Mouse (Mus musculus): ENCODE measurements around the gene Dhx36.

The Dhx36 gene
- long read RNA-seq, experiment 1, partial matches to known transcripts, result 2 of 3 reads
- long read RNA-seq, experiment 1, other reads (novel, unspliced or antisense), result 1 of 3 reads
- long read RNA-seq, experiment 2, full-length matches to known transcripts, result 1 of 5 reads
- long read RNA-seq, experiment 2, partial matches to known transcripts, result 2 of 5 reads
- long read RNA-seq, experiment 2, other reads (novel, unspliced or antisense), result 2 of 5 reads

DNA sequence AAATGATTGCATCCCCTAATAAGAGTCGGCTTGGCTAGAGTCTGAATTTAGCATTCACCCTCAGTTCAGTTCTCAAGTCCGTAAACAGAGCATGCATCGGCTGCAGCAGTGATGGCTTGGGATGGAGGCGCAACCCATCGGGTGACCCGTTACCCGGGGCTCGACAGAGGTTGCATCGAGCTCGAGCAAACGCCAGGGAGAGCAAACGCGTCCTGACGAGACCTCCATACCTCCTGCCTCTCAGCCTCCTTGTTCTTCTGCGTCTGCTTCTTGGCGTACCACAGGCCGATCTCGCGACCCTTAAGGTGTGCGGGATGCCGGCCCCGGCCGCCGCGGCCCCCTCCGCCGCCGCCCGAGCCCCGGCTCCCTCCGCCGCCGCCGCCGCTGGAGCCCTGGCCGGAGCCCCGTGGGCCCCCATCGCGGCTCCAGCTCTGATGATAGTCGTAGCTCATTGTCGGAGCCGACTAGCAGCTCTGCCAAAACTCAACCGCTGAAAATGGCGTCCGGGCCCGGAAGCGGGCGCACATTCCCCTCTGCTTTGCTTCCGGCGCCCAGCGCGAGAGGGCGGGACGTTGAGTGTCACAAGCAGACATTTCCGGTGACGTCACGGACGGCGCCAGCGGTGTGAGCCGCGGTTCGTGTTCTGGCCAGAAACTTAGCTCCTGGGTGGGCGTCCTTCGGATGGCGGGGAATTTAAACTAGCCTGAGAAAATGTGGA is at the start of gene Dhx36:
Gene Dhx36 (minus strand): TSS at position 517 of the 718 bp plus-strand sequence.
- intact Hi-C loops (cut with DNase I), result no loop called here

DNA sequence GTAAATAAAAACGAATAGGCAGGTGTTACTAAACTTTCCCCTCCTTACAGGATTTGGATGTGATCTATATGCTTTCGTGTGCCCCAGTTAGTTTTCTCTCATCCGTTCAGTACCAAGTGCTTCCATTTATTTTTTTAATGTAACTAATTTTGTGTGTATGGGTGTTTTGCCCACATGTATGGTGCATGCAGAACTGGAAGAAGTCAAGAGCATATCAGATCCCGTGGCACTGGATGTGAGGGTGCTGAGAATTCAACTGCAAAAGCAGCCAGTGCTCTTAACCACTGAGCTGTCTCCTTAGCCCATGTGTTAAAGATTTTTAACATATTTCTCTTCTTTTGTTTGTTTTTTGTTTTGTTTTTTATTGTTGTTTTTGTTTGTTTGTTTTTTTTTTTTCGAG is 20.8 kb upstream of the Dhx36 start:
- intact Hi-C loops (cut with DNase I), result loop anchor here (5.0 kb wide), 1 partner anchor 335 kb away; no protein-coding TSS in a partner anchor

- intact Hi-C loops (cut with DNase I), result loop anchor here (5.0 kb wide), 1 partner anchor 335 kb away; no protein-coding TSS in a partner anchor
Observed at GRCm38 (mm10) chr3:62527160-62527559, 20.4 kb upstream of the Dhx36 start.

- intact Hi-C loops (cut with DNase I), result no loop called here
Observed at GRCm38 (mm10) chr3:62507206-62507647, 423 bp upstream of the Dhx36 start.

DNA sequence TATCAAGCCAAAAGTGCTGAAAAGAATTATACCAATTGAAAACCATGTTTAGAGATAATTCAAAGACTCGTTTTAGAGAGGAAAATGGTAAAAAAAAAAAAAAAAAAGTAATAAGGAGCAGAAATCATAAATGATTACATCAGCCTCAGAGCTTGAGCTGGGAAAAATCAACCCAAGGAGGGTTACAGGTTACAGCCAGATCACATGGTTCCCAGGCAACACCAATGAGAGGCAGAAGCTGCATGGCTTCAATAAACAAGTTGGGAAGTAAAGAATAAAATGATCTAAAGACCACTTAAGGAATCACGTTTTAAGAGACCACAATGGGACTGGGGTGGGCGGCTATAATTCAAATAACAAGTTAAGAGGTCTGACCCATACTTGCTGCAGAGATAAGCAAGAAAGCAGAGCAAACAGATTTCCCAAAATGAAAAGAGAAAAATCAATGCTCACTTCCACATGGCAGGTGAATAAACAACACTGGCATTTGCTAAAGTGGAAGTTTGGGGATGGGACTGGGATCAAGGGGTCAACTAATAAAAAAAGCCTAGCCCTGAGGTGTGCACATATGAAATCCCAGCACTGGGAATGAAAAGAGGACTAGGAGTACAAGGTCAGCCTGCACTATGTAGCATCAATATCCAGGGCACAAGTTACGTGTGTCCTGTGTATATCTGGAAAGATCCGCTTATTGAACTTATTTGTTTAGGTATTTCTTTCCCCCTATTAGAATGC is 1.5 kb downstream of the Dhx36 start:
- intact Hi-C loops (cut with DNase I), result no loop called here

GRCm38 (mm10) chr3:62499327-62499726 is 7.5 kb downstream of the Dhx36 start:
- intact Hi-C loops (cut with DNase I), result no loop called here

DNA sequence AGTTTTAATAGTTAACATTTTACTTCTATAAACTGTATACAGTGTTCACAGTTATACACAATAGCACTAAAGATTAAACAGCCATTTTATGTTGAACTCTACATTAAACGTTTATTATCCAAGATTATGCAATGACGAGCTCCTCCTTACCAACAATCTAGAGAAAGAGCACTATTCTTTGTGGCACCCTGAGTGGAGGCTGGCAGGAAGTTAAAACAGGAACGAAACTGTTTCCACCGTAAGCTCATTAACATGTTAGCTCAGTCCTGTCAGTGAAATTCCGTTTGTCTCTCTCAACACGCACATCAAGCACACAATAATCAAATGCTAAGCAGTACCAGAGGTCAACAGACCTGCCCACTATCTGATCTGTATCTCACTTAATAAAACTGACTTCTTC is 14.2 kb downstream of the Dhx36 start:
- intact Hi-C loops (cut with DNase I), result no loop called here

DNA sequence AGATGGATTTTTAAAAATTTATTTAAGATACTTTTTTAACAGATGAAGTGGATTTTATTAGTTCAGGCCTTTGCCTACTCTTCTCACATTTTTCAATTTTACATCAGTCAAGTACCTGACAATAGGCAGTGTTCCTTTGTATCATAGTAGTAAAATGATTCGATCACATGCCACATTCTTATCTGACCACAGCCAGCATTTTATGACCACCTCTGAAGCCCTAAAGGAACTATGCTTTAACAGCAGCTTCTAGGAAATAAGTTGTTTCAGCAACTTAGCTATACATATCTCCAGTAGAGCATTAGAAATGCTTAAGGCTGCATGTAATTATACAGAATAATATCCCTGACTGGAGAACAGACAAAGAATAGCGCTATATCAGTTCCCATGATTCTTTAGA is 22.5 kb downstream of the Dhx36 start:
- intact Hi-C loops (cut with DNase I), result no loop called here

DNA sequence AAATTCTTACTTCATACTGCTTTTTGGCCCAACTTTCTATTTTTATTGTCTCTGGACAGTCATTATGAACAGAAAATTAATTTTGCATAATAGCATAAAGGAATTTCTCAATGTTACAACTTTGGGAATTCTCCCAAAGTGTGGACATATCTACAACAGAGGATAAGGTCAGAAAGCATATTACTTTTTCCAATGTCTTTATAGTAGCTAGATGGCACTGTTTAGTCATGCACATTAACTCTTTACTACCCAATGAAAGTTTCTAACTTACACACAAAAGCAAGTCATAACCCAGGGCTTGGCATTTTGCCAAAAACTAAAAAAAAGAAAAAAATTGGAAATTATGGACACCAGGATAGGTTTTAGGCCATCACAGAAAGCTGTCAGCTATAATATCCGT is 36.6 kb downstream of the Dhx36 start:
- intact Hi-C loops (cut with DNase I), result no loop called here

DNA sequence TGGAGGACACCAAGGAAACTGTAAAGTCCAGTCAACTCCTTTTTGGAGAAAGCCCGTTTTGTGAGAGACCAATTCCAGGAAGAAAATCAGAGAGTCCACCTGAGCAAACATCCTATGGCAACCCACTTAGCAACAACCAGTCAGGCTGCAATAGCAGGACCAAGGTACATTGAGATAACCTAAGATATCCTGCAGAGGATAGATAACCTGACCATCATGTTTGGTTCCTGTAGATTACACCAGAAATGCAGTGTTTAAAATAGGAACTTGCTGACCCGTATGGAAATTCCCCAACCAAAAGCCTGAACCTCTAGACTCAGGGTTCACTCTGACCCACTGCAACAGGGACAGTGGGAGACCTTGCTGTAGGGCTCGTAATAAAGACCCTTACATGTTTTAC is 42.5 kb downstream of the Dhx36 start:
- intact Hi-C loops (cut with DNase I), result no loop called here

- intact Hi-C loops (cut with DNase I), result loop anchor here (5.0 to 10.0 kb wide), 3 partner anchors 117 to 1205 kb away; no protein-coding TSS in a partner anchor
Observed at GRCm38 (mm10) chr3:62459483-62459882, 47.3 kb downstream of the Dhx36 start.

GRCm38 (mm10) chr3:62458284-62459013 is 48.4 kb downstream of the Dhx36 start:
- intact Hi-C loops (cut with DNase I), result loop anchor here (5.0 to 10.0 kb wide), 3 partner anchors 116 to 1204 kb away; no protein-coding TSS in a partner anchor

GRCm38 (mm10) chr3:62455854-62456253 is 51.0 kb downstream of the Dhx36 start:
- intact Hi-C loops (cut with DNase I), result loop anchor here (5.0 to 10.0 kb wide), 3 partner anchors 114 to 1201 kb away; no protein-coding TSS in a partner anchor

DNA sequence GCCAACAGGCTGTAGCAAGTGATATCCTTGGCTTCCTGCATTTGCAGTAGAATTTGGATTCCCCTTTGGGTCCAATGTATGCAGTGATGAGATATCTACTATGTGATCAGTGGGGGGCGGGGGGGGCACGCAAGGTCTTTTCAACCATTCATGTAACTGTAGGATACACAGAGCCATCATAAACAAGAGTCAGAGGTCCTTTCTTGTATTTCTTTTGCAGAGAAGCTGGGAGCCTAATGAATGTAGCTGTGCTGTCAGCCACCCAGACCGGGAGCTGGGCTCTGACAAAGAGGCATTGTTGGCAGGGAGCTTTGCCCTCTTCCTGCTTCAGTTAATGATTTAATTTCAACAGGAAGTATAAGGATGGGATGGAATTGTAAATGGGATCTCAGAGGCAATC is 52.7 kb downstream of the Dhx36 start:
- intact Hi-C loops (cut with DNase I), result loop anchor here (10.0 kb wide), 1 partner anchor 1199 kb away; no protein-coding TSS in a partner anchor

- intact Hi-C loops (cut with DNase I), result loop anchor here (10.0 kb wide), 1 partner anchor 1198 kb away; no protein-coding TSS in a partner anchor
Observed at GRCm38 (mm10) chr3:62452961-62453360, 53.8 kb downstream of the Dhx36 start.

- intact Hi-C loops (cut with DNase I), result loop anchor here (10.0 kb wide), 1 partner anchor 1195 kb away; no protein-coding TSS in a partner anchor
Observed at GRCm38 (mm10) chr3:62449871-62450496, 56.8 kb downstream of the Dhx36 start.

GRCm38 (mm10) chr3:62447151-62447550 is 59.7 kb downstream of the Dhx36 start:
- intact Hi-C loops (cut with DNase I), result no loop called here

DNA sequence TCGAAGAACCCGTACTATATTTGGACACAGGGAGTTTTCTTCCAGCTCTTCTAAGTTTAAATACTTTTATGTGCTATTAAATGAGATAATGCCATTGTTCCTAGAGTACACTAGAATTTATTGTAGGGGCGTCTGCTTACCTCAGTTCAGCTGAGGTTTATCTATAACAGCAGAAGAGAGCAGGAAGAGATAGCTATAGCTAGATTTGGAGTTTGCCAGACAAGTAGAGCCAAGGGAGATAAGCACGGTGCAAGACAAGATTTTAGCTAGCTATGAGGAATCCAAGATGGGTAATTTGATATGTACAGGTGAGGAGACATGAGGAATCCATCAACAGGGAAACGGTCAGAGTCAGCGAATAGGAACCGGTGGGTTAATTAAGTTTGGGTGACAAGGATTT is 60.5 kb downstream of the Dhx36 start:
- intact Hi-C loops (cut with DNase I), result no loop called here

DNA sequence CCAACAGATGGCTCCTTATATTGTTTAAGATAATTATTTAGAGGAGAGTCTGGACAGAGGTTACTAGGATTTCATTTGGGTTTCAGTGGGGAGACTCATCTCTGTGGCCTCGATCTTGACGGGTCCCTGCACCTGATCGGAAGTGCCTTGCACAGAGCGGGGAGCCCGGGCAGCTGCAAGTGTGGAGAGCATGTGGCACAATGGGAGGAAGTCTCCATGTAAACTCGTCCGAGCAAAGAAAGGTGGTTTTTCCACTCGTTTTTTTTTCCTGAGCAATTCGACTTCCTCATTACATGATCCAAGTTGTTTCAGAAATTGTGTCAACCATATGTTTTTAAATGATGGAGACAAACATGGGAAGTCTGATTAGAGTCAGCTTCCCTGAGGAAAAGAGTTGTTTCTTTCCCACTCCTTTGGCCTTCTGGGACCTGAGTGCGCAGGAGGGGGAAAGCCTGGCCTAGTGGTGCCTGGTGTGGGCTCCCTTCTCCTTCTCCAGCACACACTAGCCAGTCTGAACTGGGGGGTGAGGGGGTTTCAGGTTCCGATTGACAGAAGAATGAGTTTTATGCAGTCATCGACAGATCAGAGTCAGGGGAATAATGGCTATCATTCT is 63.1 kb downstream of the Dhx36 start:
- intact Hi-C loops (cut with DNase I), result no loop called here

- intact Hi-C loops (cut with DNase I), result no loop called here
Observed at GRCm38 (mm10) chr3:62440431-62440969, 66.3 kb downstream of the Dhx36 start.

Data from adrenal gland (tissue).